Mouse (Mus musculus) lung, embryonic 14.5 days (tissue): ENCODE measurements at regions not wholly inside any gene's neighbourhood (a gene's known extent, or its start where the extent isn't known, plus 50 kb on each side); places are given as distances from the start of the nearest gene placed in this dataset.

Experiments used
- ATAC-seq: fragments of 200-750 bp; cut with Nextera tagmentation; 2 replicates; pipeline ENCODE4 v1.8.0; 2017; ENCODE audit warnings: mild to moderate bottlenecking, moderate TSS enrichment, moderate library complexity; ENCODE audit not compliant: insufficient read depth
- DNase-seq: peaks from one replicate; pipeline ENCODE4 v3.0.0-alpha.2; 2015
- H3K27ac ChIP-seq: fragments of 300-500 bp; sonication (generic); 2 replicates; pipeline ENCODE4 v1.5.1; 2014; ENCODE audit warnings: low read depth, mild to moderate bottlenecking, moderate library complexity
- H3K27me3 ChIP-seq: fragments of 300-500 bp; sonication (generic); 2 replicates; pipeline ENCODE4 v1.6.1; 2014; ENCODE audit warnings: low read length, control low read depth; ENCODE audit not compliant: insufficient read depth
- H3K36me3 ChIP-seq: fragments of 300-500 bp; sonication (generic); 2 replicates; pipeline ENCODE4 v1.6.1; 2014; ENCODE audit warnings: control low read depth; ENCODE audit not compliant: insufficient read depth
- H3K4me1 ChIP-seq: fragments of 300-500 bp; sonication (generic); 2 replicates; pipeline ENCODE4 v1.6.1; 2014; ENCODE audit warnings: antibody characterized with exemption, control low read depth; ENCODE audit not compliant: insufficient read depth
- H3K4me2 ChIP-seq: fragments of 300-500 bp; sonication (generic); 2 replicates; pipeline ENCODE4 v1.6.1; 2014; ENCODE audit warnings: mild to moderate bottlenecking
- H3K4me3 ChIP-seq: fragments of 300-500 bp; sonication (generic); 2 replicates; pipeline ENCODE4 v1.5.1; 2014; ENCODE audit warnings: low read depth, low read length
- H3K9ac ChIP-seq: fragments of 300-500 bp; sonication (generic); 2 replicates; pipeline ENCODE4 v1.6.1; 2014
- H3K9me3 ChIP-seq: fragments of 300-500 bp; sonication (generic); 2 replicates; pipeline ENCODE4 v1.6.1; 2016; ENCODE audit warnings: low read depth, low read length, control low read depth
- CTCF ChIP-seq: IDR thresholded peaks from 2 replicates; pipeline ENCODE4 v1.5.1; 2016; ENCODE audit warnings: antibody characterized with exemption, low read depth
- WGBS: fragments of 180-500 bp; shearing (Covaris S2); extraction: QIAGEN DNeasy Blood & Tissue Kit; methylation state at CpG from one replicate; pipeline ENCODE4 v1.1.7; 2014; 5-methylcytosine and 5-hydroxymethylcytosine counted together

- DNase-seq (no peak), ATAC-seq (no peak)
- H3K36me3 ChIP-seq = no peaks in the 10 kb centered on the region
- no peak overlapping the region for H3K4me2 ChIP-seq
- H3K9ac ChIP-seq = no peak overlapping the region
- 74% methylated on average over 1 of the region's 1 CpGs for WGBS
- no peaks in the 10 kb centered on the region; the same call in 1 of the 2 replicates for H3K9me3 ChIP-seq
- H3K4me1 ChIP-seq = no peaks in the 10 kb centered on the region
- H3K4me3 ChIP-seq = no peak overlapping the region
- no peaks in the 10 kb centered on the region for H3K27me3 ChIP-seq
- no peak overlapping the region for H3K27ac ChIP-seq
- no peak for TF ChIP-seq CTCF
Measured at GRCm38 (mm10) chr1:97496915-97497314, 165.0 kb downstream of the D1Ertd622e start.

GRCm38 (mm10) chr1:97479921-97480320 lies 182.0 kb downstream of the D1Ertd622e start:
- Histone ChIP-seq H3K27me3 (no peaks in the 10 kb centered on the region), H3K4me3 (no peak overlapping the region), H3K4me1 (no peaks in the 10 kb centered on the region), H3K4me2 (no peak overlapping the region), H3K36me3 (no peaks in the 10 kb centered on the region), H3K9me3 (no peaks in the 10 kb centered on the region), H3K9ac (no peak overlapping the region), H3K27ac (no peak overlapping the region)
- ATAC-seq = no peak
- no peak for DNase-seq
- no peak for TF ChIP-seq CTCF
- 50% methylated on average over 2 of the region's 2 CpGs for WGBS
